Mouse (Mus musculus) heart, embryonic 12.5 days (tissue): ENCODE measurements around the gene Olfr633. TPM values are rescaled to one million over a fixed set of nuclear protein-coding genes. Genes with fewer than 3 reads are reported as not detected.

Source experiments
- ATAC-seq: fragments of 200-750 bp; cut with Nextera tagmentation; 2 replicates; pipeline ENCODE4 v1.8.0; 2017; ENCODE audit warnings: moderate TSS enrichment, moderate library complexity; ENCODE audit not compliant: insufficient number of reproducible peaks, low FRiP score
- H3K27ac ChIP-seq: fragments of 300-500 bp; sonication (generic); 2 replicates; pipeline ENCODE4 v1.5.1; 2016; ENCODE audit warnings: mild to moderate bottlenecking, moderate library complexity; ENCODE audit not compliant: poor library complexity, severe bottlenecking
- H3K27me3 ChIP-seq: fragments of 300-500 bp; sonication (generic); replicated peaks from 2 replicates; pipeline ENCODE4 v1.6.1; 2016; ENCODE audit warnings: mild to moderate bottlenecking, moderate library complexity
- H3K36me3 ChIP-seq: fragments of 300-500 bp; sonication (generic); 2 replicates; pipeline ENCODE4 v1.6.1; 2016; ENCODE audit warnings: mild to moderate bottlenecking, moderate library complexity
- H3K4me1 ChIP-seq: fragments of 300-500 bp; sonication (generic); replicated peaks from 2 replicates; pipeline ENCODE4 v1.6.1; 2016; ENCODE audit warnings: mild to moderate bottlenecking
- H3K4me2 ChIP-seq: fragments of 300-500 bp; sonication (generic); 2 replicates; pipeline ENCODE4 v1.6.1; 2016; ENCODE audit warnings: mild to moderate bottlenecking, moderate library complexity
- H3K4me3 ChIP-seq: fragments of 300-500 bp; sonication (generic); 2 replicates; pipeline ENCODE4 v1.5.1; 2016; ENCODE audit warnings: mild to moderate bottlenecking
- H3K9ac ChIP-seq: fragments of 300-500 bp; sonication (generic); 2 replicates; pipeline ENCODE4 v1.6.1; 2016; ENCODE audit warnings: mild to moderate bottlenecking, moderate library complexity
- H3K9me3 ChIP-seq: fragments of 300-500 bp; sonication (generic); replicated peaks from 2 replicates; pipeline ENCODE4 v1.6.1; 2016; ENCODE audit warnings: mild to moderate bottlenecking, moderate library complexity
- polyA plus RNA-seq: library from polyadenylated mRNA; unstranded; fragments of >200 nt; fragmentation: Nextera tagmentation; extraction: Ambion mirVana; gene quantifications from 2 replicates; pipeline ENCODE4 v1.2.1, GENCODE M21; 2016

Olfr633 gene
- polyA plus RNA-seq, 1 experiment from 2014 or later = not detected

GRCm38 (mm10) chr7:103998446-103998845, 54.2 kb downstream of the Olfr633 start, which contains the start of gene Olfr638:
Gene Olfr638, plus strand, starts transcription at chr7:103998746.
- H3K4me2 ChIP-seq = no peak within 1 kb of the TSS
- no peaks in the 10 kb centered on the region for H3K36me3 ChIP-seq
- no peaks in the 10 kb centered on the region for H3K9me3 ChIP-seq
- no peaks in the 10 kb centered on the region for H3K27me3 ChIP-seq
- no peak within 1 kb of the TSS for H3K27ac ChIP-seq
- H3K4me1 ChIP-seq = no peaks in the 10 kb centered on the region
- no peak within 1 kb of the TSS for H3K4me3 ChIP-seq
- H3K9ac ChIP-seq = no peak within 1 kb of the TSS
- ATAC-seq = no peak

Other genes starting within 250 kb of the Olfr633 start
- not detected in 2 replicates for gene Olfr243, start 229.8 kb upstream of the Olfr633 start, polyA plus RNA-seq
- gene Olfr628, start 214.1 kb upstream of the Olfr633 start, polyA plus RNA-seq = not detected in 2 replicates
- 0.08 TPM in 1 of 2 replicates, not detected in the other for gene Olfr629, start 199.5 kb upstream of the Olfr633 start, polyA plus RNA-seq
- gene Olfr630, start 187.1 kb upstream of the Olfr633 start, polyA plus RNA-seq = not detected in 2 replicates
- gene Olfr69, start 172.8 kb upstream of the Olfr633 start, polyA plus RNA-seq = not detected in 2 replicates
- gene Olfr68, start 164.7 kb upstream of the Olfr633 start, polyA plus RNA-seq = not detected in 2 replicates
- gene Olfr67, start 152.6 kb upstream of the Olfr633 start, polyA plus RNA-seq = not detected in 2 replicates
- gene Hbb-bt, start 130.4 kb upstream of the Olfr633 start, polyA plus RNA-seq = 3,072 and 3,403 TPM in 2 replicates
- gene Hbb-bs, start 116.3 kb upstream of the Olfr633 start, polyA plus RNA-seq = 2,689 and 3,022 TPM in 2 replicates
- 0.50 and 0.56 TPM in 2 replicates for gene Hbb-bh2, start 103.9 kb upstream of the Olfr633 start, polyA plus RNA-seq
- gene Hbb-bh1, start 101.3 kb upstream of the Olfr633 start, polyA plus RNA-seq = 2,015 and 2,280 TPM in 2 replicates
- 31,254 and 35,001 TPM in 2 replicates for gene Hbb-y, start 91.2 kb upstream of the Olfr633 start, polyA plus RNA-seq
- gene Olfr66, start 58.2 kb upstream of the Olfr633 start, polyA plus RNA-seq = not detected in 2 replicates
- not detected in 2 replicates for gene Olfr64, start 50.0 kb upstream of the Olfr633 start, polyA plus RNA-seq
- gene Olfr65, start 41.0 kb upstream of the Olfr633 start, polyA plus RNA-seq = not detected in 2 replicates
- not detected in 2 replicates for gene Olfr631, start 15.6 kb upstream of the Olfr633 start, polyA plus RNA-seq
- gene Olfr632, start 10.1 kb upstream of the Olfr633 start, polyA plus RNA-seq = not detected in 2 replicates
- gene Olfr635, start 26.7 kb downstream of the Olfr633 start, polyA plus RNA-seq = not detected in 2 replicates
- 0.18 TPM in 1 of 2 replicates, not detected in the other for gene Olfr638, start 54.3 kb downstream of the Olfr633 start, polyA plus RNA-seq
- gene Olfr639, start 72.9 kb downstream of the Olfr633 start, polyA plus RNA-seq = 0.03 and 0.04 TPM in 2 replicates
- not detected in 2 replicates for gene Olfr640, start 81.1 kb downstream of the Olfr633 start, polyA plus RNA-seq
- not detected in 2 replicates for gene Olfr641, start 91.0 kb downstream of the Olfr633 start, polyA plus RNA-seq
- gene Olfr642, start 108.2 kb downstream of the Olfr633 start, polyA plus RNA-seq = not detected in 2 replicates
- gene 4930516K23Rik, start 117.0 kb downstream of the Olfr633 start, polyA plus RNA-seq = not detected in 2 replicates
- not detected in 2 replicates for gene Olfr644, start 127.4 kb downstream of the Olfr633 start, polyA plus RNA-seq
- gene Olfr645, start 141.0 kb downstream of the Olfr633 start, polyA plus RNA-seq = not detected in 2 replicates
- gene Olfr646, start 160.4 kb downstream of the Olfr633 start, polyA plus RNA-seq = not detected in 2 replicates
- not detected in 2 replicates for gene Ubqln5, start 185.4 kb downstream of the Olfr633 start, polyA plus RNA-seq
- gene Olfr643, start 193.0 kb downstream of the Olfr633 start, polyA plus RNA-seq = not detected in 2 replicates
- gene Ubqln3, start 198.8 kb downstream of the Olfr633 start, polyA plus RNA-seq = not detected in 2 replicates
- gene Ubqlnl, start 206.1 kb downstream of the Olfr633 start, polyA plus RNA-seq = not detected in 2 replicates
- gene Olfm5, start 220.4 kb downstream of the Olfr633 start, polyA plus RNA-seq = not detected in 2 replicates
- 0.28 and 0.32 TPM in 2 replicates for gene Olfr648, start 239.0 kb downstream of the Olfr633 start, polyA plus RNA-seq